Mouse (Mus musculus) adrenal gland, postnatal 10 days (tissue): ENCODE results near the gene Rpl39. TPM values are rescaled to one million over a fixed set of nuclear protein-coding genes. Genes with fewer than 3 reads are reported as not detected.
"Not testable (repeated sequence)": the region's sequence is repeated elsewhere in the genome, so short reads cannot be mapped to it uniquely, and the experiment has no call there.

ENCODE experiments used
- DNase-seq: peaks from one replicate; pipeline ENCODE4 v3.0.0; 2021; ENCODE audit warnings: mixed read lengths
- long read RNA-seq, 2 experiments: library from polyadenylated mRNA; stranded (forward); transcript quantifications; one replicate each; pipeline ENCODE4 v2.0.0; 2021
- total RNA-seq, 2 experiments: library from RNA; stranded (reverse); gene quantifications; 2 replicates each; pipeline ENCODE4 v1.2.3; 2021

Gene Rpl39
- total RNA-seq, result 100 to 1,000 TPM; 694 to 724 TPM
- long read RNA-seq, experiment 1, transcript Rpl39-201 (3 exons, 612 nt), result major isoform, 382 of 1,027 reads
- long read RNA-seq, experiment 1, partial matches to known transcripts, result 645 of 1,027 reads
- long read RNA-seq, experiment 1, other reads (novel, unspliced or antisense), result 0 of 1,027 reads
- long read RNA-seq, experiment 2, transcript Rpl39-201 (3 exons, 612 nt), result major isoform, 223 of 595 reads
- long read RNA-seq, experiment 2, partial matches to known transcripts, result 371 of 595 reads
- long read RNA-seq, experiment 2, other reads (novel, unspliced or antisense), result 0 of 595 reads

DNA sequence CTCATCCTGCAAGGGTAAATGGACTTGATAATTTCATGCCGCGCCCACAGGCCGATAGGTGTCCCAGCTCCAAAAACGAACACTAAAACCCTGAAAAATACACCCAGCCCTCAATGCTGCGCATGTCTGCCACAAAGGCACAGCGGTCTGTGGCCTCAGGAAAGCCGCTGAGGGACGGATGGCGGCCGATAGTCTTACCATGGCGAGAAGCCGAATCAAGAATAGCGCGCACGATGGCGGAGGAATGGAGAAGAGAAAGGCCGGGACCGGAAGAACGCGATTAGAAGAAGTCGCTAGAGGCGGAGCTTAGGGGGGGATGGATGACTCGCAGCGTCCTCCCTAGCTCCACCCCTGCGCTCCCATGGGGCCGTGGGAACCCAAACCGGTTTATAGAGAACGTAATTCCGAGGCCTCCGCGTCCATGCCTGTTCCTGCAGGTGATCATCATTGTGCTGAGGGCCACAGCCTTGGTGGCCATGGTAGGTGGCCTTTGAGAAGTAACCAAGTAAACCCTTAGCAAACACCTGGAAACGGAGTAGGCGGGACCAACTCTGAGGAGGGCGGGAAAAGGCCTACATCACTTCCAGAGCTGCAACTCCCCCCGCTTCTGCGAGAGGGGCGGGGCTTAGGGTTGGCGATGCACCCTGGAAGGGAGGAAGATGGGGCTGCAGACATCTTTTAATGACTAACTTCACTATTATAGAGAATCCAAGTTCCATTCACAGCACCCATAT lies at the start of gene Rpl39:
Gene Rpl39, minus strand, starts transcription at position 476 of the 734 bp plus-strand sequence.
- DNase-seq, result peak; percentile 84

DNA sequence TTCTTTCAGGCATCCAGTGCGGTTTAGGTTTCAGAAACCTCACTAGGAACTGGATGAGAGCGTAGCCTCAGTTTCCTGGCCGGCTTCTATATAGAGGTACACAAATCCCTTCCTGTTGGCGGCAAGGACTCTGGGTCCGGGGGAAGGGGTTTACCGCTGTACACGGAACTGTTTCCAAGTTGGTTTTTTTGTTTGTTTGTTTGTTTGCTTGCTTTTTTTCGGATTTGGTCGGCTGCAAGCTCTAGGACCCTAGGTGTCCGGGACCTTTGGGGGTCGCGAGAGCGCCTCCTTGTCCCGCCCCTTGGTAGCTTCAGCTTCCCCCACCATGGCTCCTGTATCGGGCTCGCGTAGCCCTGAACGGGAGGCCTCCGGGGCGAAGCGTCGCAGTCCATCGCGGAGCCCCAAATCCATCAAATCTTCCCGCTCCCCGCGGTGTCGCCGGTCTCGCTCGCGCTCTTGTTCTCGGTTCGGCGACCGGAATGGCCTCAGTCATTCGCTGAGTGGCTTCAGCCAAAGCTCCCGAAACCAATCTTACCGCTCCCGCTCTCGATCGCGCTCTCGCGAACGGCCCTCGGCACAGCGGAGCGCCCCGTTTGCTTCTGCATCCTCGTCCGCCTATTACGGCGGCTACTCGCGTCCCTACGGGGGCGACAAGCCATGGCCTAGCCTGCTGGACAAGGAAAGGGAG lies 41.6 kb upstream of the Rpl39 start, which contains the start of gene Nkap:
Gene Nkap, plus strand, starts transcription at position 125 of the 688 bp plus-strand sequence.
- peak; percentile 80 for DNase-seq

DNA sequence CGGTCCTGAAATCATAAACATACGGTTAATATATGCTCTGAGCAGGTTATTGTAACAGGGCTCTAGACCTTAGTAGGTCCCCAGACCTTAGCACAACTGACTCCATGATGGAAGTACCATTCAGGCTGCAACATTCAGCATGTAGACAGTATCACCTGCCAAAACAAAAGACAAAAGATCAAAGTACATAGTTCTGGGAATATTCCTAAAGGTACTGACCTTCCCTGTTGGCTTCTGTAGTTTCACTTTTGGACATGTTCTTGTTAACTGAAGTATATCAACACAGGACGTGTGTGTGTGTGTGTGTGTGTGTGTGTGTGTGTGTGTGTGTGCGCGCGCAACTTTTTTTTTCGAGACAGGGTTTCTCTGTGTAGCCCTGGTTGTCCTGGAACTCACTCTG lies 40.3 kb upstream of the Rpl39 start:
- DNase-seq, result no peak

- DNase-seq, result no peak
Measured at GRCm38 (mm10) chrX:37120212-37120611, 35.0 kb upstream of the Rpl39 start.

DNA sequence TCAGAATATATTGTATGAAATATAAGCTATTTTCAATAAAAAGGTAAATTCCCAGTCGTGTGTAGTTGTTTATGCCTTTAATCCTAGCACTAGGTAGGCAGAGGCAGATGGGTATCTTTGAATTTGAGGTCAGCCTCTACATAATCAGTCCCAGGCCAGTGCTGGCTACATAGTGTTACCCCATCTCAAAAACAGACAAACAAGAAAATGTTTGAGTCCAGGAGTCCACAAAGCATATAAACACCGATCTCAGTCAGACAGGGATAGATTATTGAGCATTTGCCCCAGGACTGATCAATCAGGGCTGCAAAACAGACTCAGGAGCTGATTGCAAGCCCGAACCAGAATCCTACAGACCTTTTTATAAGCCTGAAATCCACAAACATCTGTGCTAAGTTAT lies 34.4 kb upstream of the Rpl39 start:
- no peak for DNase-seq

DNA sequence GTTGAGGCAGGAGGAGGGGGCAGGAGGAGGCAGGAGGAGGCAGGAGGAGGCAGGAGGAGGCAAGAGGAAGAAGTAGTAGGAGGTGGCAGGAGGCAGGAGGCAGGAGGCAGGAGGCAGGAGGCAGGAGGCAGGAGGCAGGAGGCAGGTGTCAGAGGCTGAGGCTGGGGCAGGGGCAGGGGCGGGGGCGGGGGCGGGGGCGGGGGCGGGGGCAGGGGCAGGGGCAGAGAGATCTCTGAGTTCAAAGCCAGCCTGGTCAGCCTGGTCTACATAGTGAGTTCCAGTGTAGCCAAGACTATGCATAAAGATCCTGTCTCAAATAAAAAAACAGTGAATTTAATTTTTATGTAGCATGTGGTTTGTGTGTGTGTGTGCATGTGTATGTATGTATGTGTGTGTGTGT lies 31.9 kb upstream of the Rpl39 start:
- no peak for DNase-seq

DNA sequence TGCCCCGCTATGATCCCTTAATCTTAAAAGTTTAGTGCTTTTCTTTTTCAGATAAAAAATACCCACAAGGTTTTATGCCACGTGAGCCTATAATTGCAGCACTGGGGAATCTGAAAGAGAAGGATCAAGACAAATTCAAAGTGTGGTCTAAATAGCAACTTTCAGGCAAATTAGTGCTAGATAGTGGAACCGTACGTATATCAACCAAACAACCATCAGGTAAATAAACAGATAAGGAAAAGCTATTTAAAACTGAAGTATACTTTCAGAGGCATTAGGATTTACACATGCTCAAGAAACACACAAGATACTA lies 25.6 kb upstream of the Rpl39 start:
- no peak for DNase-seq

DNA sequence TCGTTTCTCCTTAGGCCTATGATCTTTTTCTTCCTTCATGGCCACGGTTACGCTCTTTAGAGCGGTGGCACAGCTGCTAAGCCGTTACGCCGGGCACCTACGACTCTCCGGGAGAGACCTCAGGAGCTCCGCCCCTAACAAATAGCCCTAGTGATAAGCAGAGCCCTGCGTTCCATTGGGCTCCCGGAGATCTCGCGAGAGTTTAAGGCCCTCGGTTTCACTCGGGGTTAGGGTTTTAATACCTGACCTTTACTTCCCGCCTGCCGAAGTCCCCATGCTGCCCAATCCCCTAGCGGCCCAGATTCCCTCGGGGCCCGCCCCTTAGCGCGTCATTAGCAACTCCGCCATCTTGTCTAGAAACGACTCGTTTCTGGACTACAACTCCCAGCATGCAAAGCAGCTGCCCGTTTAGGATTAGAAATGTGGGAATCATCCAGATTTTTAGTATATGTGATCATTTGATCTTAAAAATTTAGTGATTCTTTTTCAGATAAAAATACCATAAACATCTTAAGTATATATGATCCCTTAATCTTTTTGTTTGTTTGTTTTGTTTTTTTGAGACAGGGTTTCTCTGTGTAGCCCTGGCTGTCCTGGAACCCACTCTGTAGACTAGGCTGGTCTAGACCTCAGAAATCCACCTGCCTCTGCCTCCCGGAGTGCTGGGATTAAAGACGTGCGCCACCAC lies 25.1 kb upstream of the Rpl39 start, which contains the start of gene Upf3b:
Gene Upf3b, minus strand, starts transcription at position 130 of the 688 bp plus-strand sequence.
- DNase-seq, result peak; percentile 92

DNA sequence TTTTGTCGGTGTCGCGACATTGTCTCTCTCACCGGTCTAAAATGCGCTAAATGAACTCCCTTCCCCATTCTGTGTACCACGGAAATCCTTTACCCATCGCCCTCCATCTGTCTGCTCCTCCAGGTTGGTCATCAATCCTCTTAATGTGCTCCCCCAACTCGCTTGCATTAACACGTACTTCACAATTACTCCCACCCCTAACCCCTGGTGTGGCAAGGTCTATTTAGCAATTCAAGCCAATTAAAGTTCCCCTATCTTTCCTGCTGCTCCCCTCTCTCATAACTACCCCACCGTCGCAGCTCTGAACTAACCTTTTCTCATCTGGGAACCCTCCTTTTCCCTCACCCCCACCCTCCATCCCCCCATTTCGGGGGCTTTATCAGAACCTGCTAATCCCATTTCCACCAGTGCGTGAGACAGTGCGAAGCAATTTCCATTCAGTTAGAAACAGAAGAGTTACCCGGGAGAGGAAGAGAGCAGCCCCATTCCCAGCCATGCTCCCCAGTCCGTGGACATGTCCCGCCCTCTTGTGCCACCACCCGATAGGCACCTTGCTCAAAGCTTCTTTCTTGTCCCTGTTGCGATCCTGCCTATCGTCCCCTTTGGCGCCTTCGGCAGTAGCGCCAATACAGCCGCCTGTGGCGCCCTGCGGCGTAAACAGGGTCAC lies 24.5 kb upstream of the Rpl39 start:
- no peak for DNase-seq

DNA sequence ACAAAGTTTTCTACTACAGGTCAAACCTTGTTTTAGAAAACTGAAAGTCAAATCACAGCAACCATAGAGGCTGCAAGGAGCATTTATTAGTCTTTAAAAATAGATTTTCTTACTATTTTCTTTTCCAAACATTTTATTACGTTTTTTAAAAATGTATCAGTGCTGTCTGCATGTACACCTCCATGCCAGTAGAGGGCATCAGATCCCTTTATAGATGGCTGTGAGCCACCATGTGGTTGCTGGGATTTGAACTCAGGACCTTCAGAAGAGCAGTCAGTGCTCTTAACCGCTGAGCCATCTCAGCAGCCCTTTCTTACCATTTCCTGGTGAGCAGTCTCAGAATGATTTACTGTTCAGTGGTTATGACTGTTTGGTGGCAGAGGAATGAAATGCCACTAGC lies 18.6 kb upstream of the Rpl39 start:
- DNase-seq, result no peak

GRCm38 (mm10) chrX:37098681-37099080 lies 13.5 kb upstream of the Rpl39 start:
- DNase-seq, result no peak

- no peak for DNase-seq
Measured at GRCm38 (mm10) chrX:37095106-37095768, 10.0 kb upstream of the Rpl39 start.

DNA sequence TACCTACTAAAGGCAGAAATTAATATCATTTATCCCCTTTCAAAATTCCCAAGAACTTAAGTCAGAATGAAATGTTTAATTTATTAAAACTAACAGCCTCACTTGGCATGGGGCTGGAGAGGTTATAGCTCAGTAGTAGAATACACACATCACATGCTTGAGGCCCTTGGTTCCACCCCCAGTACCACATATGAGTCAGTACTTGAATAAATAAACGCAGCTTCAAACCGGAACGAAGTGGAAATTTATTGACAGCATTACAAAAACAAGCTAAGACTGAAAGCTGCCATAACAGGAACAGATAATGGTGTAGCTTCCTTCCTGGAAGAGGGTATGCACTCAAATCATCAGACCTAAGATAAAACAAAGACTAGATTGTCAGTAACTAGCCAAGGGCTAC lies 6.3 kb upstream of the Rpl39 start:
- no peak for DNase-seq

- DNase-seq, result no peak
Measured at GRCm38 (mm10) chrX:37088778-37089177, 3.6 kb upstream of the Rpl39 start.

DNA sequence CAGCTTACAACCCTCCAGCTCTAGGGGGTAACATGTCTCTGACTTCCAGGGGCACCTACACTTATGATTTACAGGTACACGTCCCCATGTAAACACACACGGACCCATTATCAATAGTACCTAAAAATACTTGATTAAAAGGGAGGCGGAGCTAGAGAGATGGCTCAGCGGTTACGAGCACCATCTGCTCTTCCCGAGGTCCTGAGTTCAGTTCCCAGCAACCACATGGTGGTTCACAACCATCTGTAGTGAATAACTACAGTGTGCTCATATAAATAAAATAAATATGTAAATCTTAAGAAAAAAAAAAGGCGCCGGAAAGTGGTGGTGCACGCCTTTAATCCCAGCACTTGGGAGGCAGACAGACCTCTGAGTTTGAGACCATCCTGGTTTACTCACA lies 463 bp upstream of the Rpl39 start:
- no peak for DNase-seq

GRCm38 (mm10) chrX:37084318-37084926 lies 780 bp downstream of the Rpl39 start:
- DNase-seq, result peak; percentile 13

- DNase-seq, result no peak
Measured at GRCm38 (mm10) chrX:37081194-37081593, 4.0 kb downstream of the Rpl39 start.

DNA sequence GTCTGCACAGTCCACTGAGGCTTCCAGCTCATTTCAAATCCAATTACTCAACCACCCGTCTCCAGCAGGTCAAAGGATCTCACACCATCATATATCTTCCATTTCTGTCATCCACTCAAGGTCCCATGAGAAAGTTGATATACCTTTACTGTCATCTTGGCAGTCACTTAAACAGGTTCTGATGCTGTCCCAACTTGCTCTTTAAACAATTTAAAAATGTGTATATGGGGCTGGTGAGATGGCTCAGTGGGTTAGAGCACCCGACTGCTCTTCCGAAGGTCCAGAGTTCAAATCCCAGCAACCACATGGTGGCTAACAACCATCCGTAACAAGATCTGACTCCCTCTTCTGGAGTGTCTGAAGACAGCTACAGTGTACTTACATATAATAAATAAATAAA lies 4.9 kb downstream of the Rpl39 start:
- DNase-seq, result not testable (repeated sequence)

DNA sequence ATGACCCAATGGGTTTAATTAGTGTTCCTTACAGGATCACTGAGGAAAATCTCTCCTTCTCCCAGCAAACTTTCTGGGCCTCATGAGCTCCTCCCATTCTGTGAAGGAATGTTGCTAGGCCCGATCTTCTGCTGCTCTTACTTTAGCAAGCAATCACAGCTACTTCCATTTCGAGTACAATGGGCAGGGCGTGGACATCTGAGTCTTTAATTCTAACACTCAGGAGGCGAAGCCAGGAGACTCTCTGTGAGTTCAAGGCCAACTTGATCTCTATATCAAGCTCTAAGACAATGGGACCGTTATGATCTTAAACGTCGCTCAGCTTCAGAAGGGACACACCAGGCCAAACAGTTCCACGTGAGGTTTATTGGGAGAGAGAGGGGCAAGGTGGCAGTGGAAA lies 8.6 kb downstream of the Rpl39 start:
- DNase-seq, result no peak

- DNase-seq, result peak; percentile 67
Measured at GRCm38 (mm10) chrX:37074262-37074892, 10.8 kb downstream of the Rpl39 start.

- DNase-seq, result no peak
Measured at GRCm38 (mm10) chrX:37068766-37069165, 16.4 kb downstream of the Rpl39 start.
